Mouse (Mus musculus) liver, embryonic 12.5 days (tissue): ENCODE data around the gene Aff4. TPM values are rescaled to one million over a fixed set of nuclear protein-coding genes. Genes with fewer than 3 reads are reported as not detected.
"Not testable (repeated sequence)": the region's sequence is repeated elsewhere in the genome, so short reads cannot be mapped to it uniquely, and the experiment has no call there.

Experiments used
- ATAC-seq: fragments of 200-750 bp; cut with Nextera tagmentation; 2 replicates; pipeline ENCODE4 v1.8.0; 2017; ENCODE audit warnings: moderate number of reproducible peaks, mild to moderate bottlenecking, moderate library complexity
- H3K27ac ChIP-seq: fragments of 300-500 bp; sonication (generic); 2 replicates; pipeline ENCODE4 v1.5.1; 2016; ENCODE audit warnings: mild to moderate bottlenecking
- H3K27me3 ChIP-seq: fragments of 300-500 bp; sonication (generic); replicated peaks from 2 replicates; pipeline ENCODE4 v1.6.1; 2016; ENCODE audit warnings: mild to moderate bottlenecking, moderate library complexity
- H3K36me3 ChIP-seq: fragments of 300-500 bp; sonication (generic); 2 replicates; pipeline ENCODE4 v1.6.1; 2016; ENCODE audit warnings: mild to moderate bottlenecking, moderate library complexity
- H3K4me1 ChIP-seq: fragments of 300-500 bp; sonication (generic); 2 replicates; pipeline ENCODE4 v1.6.1; 2016
- H3K4me2 ChIP-seq: fragments of 300-500 bp; sonication (generic); 2 replicates; pipeline ENCODE4 v1.6.1; 2016; ENCODE audit warnings: mild to moderate bottlenecking, moderate library complexity
- H3K4me3 ChIP-seq: fragments of 300-500 bp; sonication (generic); 2 replicates; pipeline ENCODE4 v1.5.1; 2016; ENCODE audit warnings: mild to moderate bottlenecking, moderate library complexity
- H3K9ac ChIP-seq: fragments of 300-500 bp; sonication (generic); 2 replicates; pipeline ENCODE4 v1.6.1; 2016; ENCODE audit warnings: mild to moderate bottlenecking, moderate library complexity
- H3K9me3 ChIP-seq: fragments of 300-500 bp; sonication (generic); replicated peaks from 2 replicates; pipeline ENCODE4 v1.6.1; 2016; ENCODE audit warnings: mild to moderate bottlenecking, moderate library complexity
- WGBS: fragments of 180-500 bp; shearing (Covaris S2); methylation state at CpG from one replicate; pipeline ENCODE4 v1.1.7; 2016; ENCODE audit not compliant: insufficient replicate concordance; 5-methylcytosine and 5-hydroxymethylcytosine counted together
- polyA plus RNA-seq: library from polyadenylated mRNA; unstranded; fragments of >200 nt; fragmentation: Nextera tagmentation; extraction: Ambion mirVana; gene quantifications from 2 replicates; pipeline ENCODE4 v1.2.1, GENCODE M21; 2016

The Aff4 gene
- polyA plus RNA-seq, 1 experiment from 2014 or later: 18.8 TPM

GRCm38 (mm10) chr11:53318041-53318440 lies 32.6 kb upstream of the Aff4 start:
- 81% methylated on average over 7 of the region's 7 CpGs for WGBS
- H3K9ac ChIP-seq: no peak overlapping the region
- no peaks in the 10 kb centered on the region for H3K27me3 ChIP-seq
- H3K4me3 ChIP-seq: no peak overlapping the region
- no peak overlapping the region for H3K4me2 ChIP-seq
- no peak overlapping the region for H3K27ac ChIP-seq
- ATAC-seq: no peak
- no peaks in the 10 kb centered on the region for H3K4me1 ChIP-seq
- no peaks in the 10 kb centered on the region for H3K9me3 ChIP-seq
- H3K36me3 ChIP-seq: no peaks in the 10 kb centered on the region

DNA sequence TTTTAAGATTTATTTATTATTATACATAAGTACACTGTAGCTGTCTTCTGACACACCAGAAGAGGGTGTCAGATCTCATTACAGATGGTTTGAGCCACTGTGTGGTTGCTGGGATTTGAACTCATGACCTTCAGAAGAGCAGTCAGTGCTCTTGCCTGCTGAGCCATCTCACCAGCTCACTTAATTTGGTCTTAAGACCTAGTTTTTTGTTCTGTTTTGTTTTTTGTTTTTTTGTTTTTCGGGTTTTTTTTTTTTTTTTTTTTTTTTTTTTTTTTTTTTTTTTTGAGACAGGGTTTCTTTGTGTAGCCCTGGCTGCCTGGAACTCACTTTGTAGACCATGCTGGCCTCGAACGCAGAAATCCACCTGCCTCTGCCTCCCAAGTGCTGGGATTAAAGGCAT lies 32.1 kb upstream of the Aff4 start:
- not testable (repeated sequence) for H3K9ac ChIP-seq, H3K27ac ChIP-seq, H3K4me2 ChIP-seq, H3K36me3 ChIP-seq, H3K9me3 ChIP-seq, H3K27me3 ChIP-seq, H3K4me1 ChIP-seq, H3K4me3 ChIP-seq, ATAC-seq
- WGBS: 69% methylated on average over 3 of the region's 3 CpGs

GRCm38 (mm10) chr11:53319867-53320266 lies 30.8 kb upstream of the Aff4 start:
- not testable (repeated sequence) for ATAC-seq, H3K4me1 ChIP-seq, H3K9ac ChIP-seq, H3K9me3 ChIP-seq, H3K36me3 ChIP-seq, H3K4me3 ChIP-seq, H3K27me3 ChIP-seq, H3K27ac ChIP-seq, H3K4me2 ChIP-seq
- 81% methylated on average over 13 of the region's 13 CpGs for WGBS

DNA sequence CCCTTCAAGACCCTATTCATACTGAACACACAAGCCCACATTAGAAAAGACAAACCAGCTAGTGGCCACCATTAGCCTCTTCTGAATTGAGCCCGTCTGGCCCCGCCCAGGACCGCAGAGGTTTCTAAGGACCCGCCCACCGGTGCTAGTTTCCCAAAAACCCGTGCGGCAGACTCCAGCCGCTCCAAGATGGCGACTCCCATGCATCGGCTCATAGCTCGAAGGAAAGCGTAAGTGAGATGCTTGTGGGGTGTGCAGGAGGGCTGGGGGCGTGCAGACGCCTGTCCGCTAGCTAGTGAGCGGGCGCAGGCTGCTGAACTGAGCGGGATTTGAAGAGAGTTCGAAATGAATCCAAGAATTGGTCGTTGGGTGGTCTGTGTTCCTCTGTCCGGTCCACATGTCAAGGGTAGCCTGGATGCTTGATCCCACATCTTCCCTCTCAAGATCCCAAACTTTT lies 26.1 kb upstream of the Aff4 start, which contains the start of gene Zcchc10:
Zcchc10 (plus strand) TSS at position 168 of the 457 bp plus-strand sequence.
- Histone ChIP-seq H3K9me3 (no peaks in the 10 kb centered on the region), H3K27ac (peak within 1 kb of the TSS; percentile 66), H3K4me1 (peaks cover 21% of the 10 kb centered on the region), H3K9ac (peak within 1 kb of the TSS; percentile 75), H3K4me2 (peak within 1 kb of the TSS; percentile 83), H3K27me3 (no peaks in the 10 kb centered on the region), H3K4me3 (peak within 1 kb of the TSS; percentile 77), H3K36me3 (peaks cover 27% of the 10 kb centered on the region)
- ATAC-seq: peak; percentile 93
- WGBS: under 1% methylated on average over 21 of the region's 21 CpGs

DNA sequence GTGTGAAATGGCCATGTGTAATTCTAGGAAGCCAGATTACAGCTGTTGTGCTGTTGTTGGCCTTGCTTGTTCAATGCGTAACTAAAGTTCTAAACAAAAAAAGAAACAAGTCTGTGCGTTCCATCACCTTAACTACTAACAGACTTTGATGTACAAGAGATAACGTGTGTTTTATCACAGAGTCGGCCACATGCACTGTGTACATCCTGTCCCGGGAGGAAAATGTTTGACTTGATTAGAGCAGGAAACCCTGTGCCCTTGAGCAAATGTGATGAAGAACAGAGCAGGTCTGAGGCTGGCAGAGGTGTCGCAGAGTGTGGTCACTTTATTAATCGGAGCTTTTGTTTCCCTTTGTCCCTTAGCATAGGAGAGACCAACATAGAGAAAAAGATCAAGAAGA lies 20.3 kb upstream of the Aff4 start:
- Histone ChIP-seq H3K4me2 (no peak overlapping the region), H3K4me1 (peaks cover 19% of the 10 kb centered on the region), H3K9me3 (no peaks in the 10 kb centered on the region), H3K27ac (no peak overlapping the region), H3K36me3 (peaks cover 66% of the 10 kb centered on the region), H3K27me3 (no peaks in the 10 kb centered on the region), H3K9ac (no peak overlapping the region), H3K4me3 (no peak overlapping the region)
- WGBS: 39% methylated on average over 7 of the region's 7 CpGs
- no peak for ATAC-seq

DNA sequence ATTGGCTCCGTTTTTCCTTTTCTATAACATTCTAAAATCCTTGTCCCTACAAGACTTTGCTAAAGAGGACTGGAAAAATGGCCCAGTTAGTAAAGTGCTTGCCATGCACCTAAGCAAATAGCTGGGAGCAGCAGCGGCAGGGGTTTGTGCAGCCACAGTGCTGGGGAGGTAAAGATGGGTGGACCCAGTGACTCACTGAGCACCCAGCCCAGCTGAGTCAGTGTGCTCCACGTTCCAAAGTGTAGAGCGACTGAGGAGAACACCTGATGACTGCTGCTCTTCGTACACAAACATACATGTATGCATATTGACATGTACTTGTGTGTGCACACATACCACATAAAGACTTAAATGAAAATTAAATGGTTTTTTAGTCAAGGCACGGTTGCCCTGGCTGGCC lies 19.5 kb upstream of the Aff4 start:
- Histone ChIP-seq H3K27me3 (no peaks in the 10 kb centered on the region), H3K36me3 (peaks cover 66% of the 10 kb centered on the region), H3K4me3 (no peak overlapping the region), H3K9ac (no peak overlapping the region), H3K27ac (no peak overlapping the region), H3K9me3 (no peaks in the 10 kb centered on the region), H3K4me1 (peaks cover 19% of the 10 kb centered on the region), H3K4me2 (no peak overlapping the region)
- 82% methylated on average over 6 of the region's 6 CpGs for WGBS
- no peak for ATAC-seq

DNA sequence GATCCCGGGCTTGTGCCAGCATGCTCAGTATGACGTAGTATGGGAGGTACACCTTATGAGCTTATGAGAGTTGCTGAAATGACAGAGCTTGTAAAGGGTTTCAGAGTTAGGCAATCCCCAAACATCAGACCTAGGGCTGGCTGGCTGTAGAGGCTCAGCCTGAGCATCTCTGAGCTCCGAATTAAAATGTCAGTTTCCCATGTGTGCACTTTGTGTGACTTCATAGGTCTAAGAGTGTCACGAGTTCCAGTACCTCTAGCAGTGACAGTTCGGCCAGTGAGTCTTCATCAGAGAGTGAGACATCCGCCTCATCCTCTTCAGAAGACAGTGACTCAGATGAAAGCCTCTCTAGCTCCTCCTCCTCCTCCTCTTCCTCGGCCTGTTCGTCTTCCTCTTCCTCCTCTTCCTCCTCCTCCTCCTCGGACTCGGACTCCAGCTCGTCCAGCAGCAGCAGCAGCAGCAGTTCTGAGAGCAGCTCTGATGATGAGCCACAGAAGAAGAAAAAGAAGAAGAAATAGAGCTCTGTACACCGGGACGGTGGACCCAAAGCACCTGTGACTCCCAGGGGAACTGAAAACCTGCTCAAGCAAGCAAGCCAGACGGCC lies 18.5 kb upstream of the Aff4 start:
- no peak overlapping the region for H3K4me3 ChIP-seq
- H3K9me3 ChIP-seq: no peaks in the 10 kb centered on the region
- peaks cover 62% of the 10 kb centered on the region for H3K36me3 ChIP-seq
- WGBS: 67% methylated on average over 14 of the region's 14 CpGs
- H3K27ac ChIP-seq: no peak overlapping the region
- no peak overlapping the region for H3K4me2 ChIP-seq
- no peak overlapping the region for H3K9ac ChIP-seq
- ATAC-seq: no peak
- H3K4me1 ChIP-seq: peaks cover 18% of the 10 kb centered on the region
- H3K27me3 ChIP-seq: no peaks in the 10 kb centered on the region

DNA sequence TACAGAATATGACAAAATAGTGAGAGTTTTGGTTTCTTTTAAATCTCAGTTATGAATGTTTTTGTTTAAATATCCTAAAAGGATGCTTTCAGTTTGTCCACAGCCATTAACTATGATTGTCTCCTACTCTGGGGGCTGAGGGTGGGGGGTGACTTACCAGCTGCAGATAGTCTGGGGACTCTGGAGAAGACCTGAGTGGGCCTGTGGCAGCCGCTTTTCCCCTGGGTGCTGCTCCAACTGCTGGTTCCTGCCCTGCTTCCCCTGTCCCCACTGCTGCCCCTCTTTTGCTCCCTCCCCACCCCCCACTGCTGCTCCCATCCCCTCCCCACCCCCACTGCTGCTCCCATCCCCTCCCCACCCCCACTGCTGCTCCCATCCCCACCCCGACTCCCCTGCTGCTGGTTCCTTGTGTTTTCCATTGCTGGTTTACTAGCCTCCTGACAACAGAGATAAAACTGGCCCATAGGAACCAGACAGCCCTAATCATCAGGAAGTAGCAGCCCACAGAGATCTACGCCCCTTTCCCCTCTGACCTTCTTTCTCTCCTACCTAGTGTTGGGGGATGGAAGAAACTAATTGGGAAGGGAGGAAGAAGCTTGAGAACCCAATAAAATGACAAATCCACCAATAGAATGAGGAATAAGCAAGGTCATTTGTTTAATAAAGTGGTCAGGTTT lies 15.0 kb upstream of the Aff4 start:
- ATAC-seq: peak; percentile 21; the same call in 1 of the 2 replicates
- no peak overlapping the region for H3K4me3 ChIP-seq
- H3K9me3 ChIP-seq: no peaks in the 10 kb centered on the region
- H3K36me3 ChIP-seq: peaks cover 30% of the 10 kb centered on the region
- WGBS: 17% methylated on average over 3 of the region's 3 CpGs
- H3K27me3 ChIP-seq: no peaks in the 10 kb centered on the region
- peaks cover 12% of the 10 kb centered on the region for H3K4me1 ChIP-seq
- no peak overlapping the region for H3K9ac ChIP-seq
- peak overlapping the region; percentile 24; the same call in 1 of the 2 replicates for H3K4me2 ChIP-seq
- H3K27ac ChIP-seq: 0 out of 2 replicates have a peak overlapping the region, but pooled peaks have one; percentile 36

DNA sequence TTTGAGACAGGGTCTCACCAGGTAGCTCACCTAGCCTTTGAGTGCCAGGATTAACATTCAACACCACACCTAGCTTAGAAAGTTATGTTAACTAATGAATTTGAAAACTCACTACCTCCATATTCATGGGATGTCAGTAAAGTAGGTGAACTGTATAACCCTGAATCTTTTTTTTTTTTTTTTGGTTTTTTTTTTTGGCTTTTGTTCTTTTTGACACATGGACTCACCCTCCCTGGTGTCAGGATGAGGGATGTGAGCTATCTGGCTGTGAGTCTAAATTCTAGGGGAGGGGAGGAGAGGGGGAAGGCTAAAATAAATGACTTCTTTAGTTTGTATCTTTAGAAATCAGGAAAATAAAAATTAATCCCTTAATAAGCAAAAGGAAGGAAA lies 14.5 kb upstream of the Aff4 start:
- H3K9ac ChIP-seq: no peak overlapping the region
- H3K4me3 ChIP-seq: no peak overlapping the region
- H3K36me3 ChIP-seq: peaks cover 25% of the 10 kb centered on the region
- no peaks in the 10 kb centered on the region for H3K9me3 ChIP-seq
- H3K27me3 ChIP-seq: no peaks in the 10 kb centered on the region
- no peak for ATAC-seq
- no peak overlapping the region for H3K4me2 ChIP-seq
- peaks cover 12% of the 10 kb centered on the region for H3K4me1 ChIP-seq
- 0 out of 2 replicates have a peak overlapping the region, but pooled peaks have one; percentile 36 for H3K27ac ChIP-seq

GRCm38 (mm10) chr11:53336924-53337323 lies 13.7 kb upstream of the Aff4 start:
- no peaks in the 10 kb centered on the region for H3K9me3 ChIP-seq
- peaks cover 18% of the 10 kb centered on the region for H3K36me3 ChIP-seq
- no peak overlapping the region for H3K9ac ChIP-seq
- no peak overlapping the region for H3K4me3 ChIP-seq
- H3K4me2 ChIP-seq: no peak overlapping the region
- ATAC-seq: no peak
- H3K27me3 ChIP-seq: no peaks in the 10 kb centered on the region
- 68% methylated on average over 1 of the region's 1 CpGs for WGBS
- H3K4me1 ChIP-seq: peaks cover 12% of the 10 kb centered on the region
- H3K27ac ChIP-seq: no peak overlapping the region

GRCm38 (mm10) chr11:53337684-53338083 lies 12.9 kb upstream of the Aff4 start:
- peaks cover 11% of the 10 kb centered on the region for H3K36me3 ChIP-seq
- no peak overlapping the region for H3K4me3 ChIP-seq
- H3K9ac ChIP-seq: no peak overlapping the region
- peaks cover 13% of the 10 kb centered on the region for H3K4me1 ChIP-seq
- 73% methylated on average over 8 of the region's 8 CpGs for WGBS
- no peak for ATAC-seq
- no peaks in the 10 kb centered on the region for H3K9me3 ChIP-seq
- no peak overlapping the region for H3K27ac ChIP-seq
- H3K4me2 ChIP-seq: no peak overlapping the region
- no peaks in the 10 kb centered on the region for H3K27me3 ChIP-seq

DNA sequence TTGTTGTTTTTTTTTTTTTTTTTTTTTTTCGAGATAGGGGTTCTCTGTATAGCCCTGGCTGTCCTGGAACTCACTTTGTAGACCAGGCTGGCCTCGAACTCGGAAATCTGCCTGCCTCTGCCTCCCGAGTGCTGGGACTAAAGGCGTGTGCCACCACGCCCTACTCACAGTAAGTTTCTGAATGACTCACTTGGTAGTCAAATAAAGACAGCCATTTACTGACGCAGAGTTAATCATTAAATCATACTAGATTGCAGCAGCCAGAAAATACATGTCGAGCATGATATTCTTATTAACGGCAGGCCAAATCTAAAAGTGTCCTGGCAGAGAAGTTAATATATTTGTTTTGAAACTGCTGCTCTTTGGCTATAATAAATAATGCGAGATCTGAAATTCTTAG lies 9.6 kb upstream of the Aff4 start:
- not testable (repeated sequence) for ATAC-seq, H3K4me3 ChIP-seq, H3K4me2 ChIP-seq, H3K9ac ChIP-seq, H3K9me3 ChIP-seq, H3K27ac ChIP-seq, H3K36me3 ChIP-seq, H3K27me3 ChIP-seq
- peaks cover 19% of the 10 kb centered on the region for H3K4me1 ChIP-seq
- 77% methylated on average over 9 of the region's 10 CpGs for WGBS
